Mouse (Mus musculus): ENCODE measurements at regions not wholly inside any gene's neighbourhood (a gene's known extent, or its start where the extent isn't known, plus 50 kb on each side); places are given as distances from the start of the nearest gene placed in this dataset.

GRCm38 (mm10) chr5:18436099-18436748 lies 76.1 kb upstream of the Gnai1 start:
- no peak for TF ChIP-seq CTCF (IDR thresholded peaks at IDR 0.05; ENCODE audit: low read depth)
- no peak for TF ChIP-seq EP300 (IDR thresholded peaks at IDR 0.05; ENCODE audit: low read depth)

All from liver, postnatal 0 days (tissue).